Comparison of ENCODE assay signal across 8 mouse cellular contexts in the genomic region with DNA sequence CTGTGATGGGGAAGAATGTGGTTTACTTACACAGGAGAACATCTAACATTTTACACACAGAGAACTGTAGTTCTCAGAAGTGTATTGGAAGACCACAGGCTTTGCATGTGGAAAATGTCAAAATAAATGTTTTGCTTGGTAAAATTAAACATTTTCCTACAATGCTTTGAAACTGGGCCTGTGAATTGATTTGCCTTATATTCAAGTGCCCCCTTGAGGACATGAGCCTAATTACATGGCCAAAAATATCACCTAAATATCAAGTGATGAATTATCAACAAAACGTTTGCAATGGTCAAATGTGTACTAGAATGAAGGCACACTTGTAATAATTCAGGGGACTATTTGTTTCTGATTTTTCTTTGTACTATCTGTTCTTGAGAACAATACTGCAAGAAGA.
DNase-seq lines count a peak whose midpoint lies in the region; ATAC-seq and TF ChIP-seq lines count a peak whose summit lies in the region.
"Had no signal": no experiment of that assay in that cellular context is flagged by ENCODE, and none has a peak within 500 bp of the region (broad histone marks: within the 10 kb centered on the region; RNA-seq: fewer than 3 reads in every experiment).

No protein-coding gene starts in this region.

- no peaks in the 10 kb centered on the region for H3K4me1 ChIP-seq in MEL (ENCODE audit: control insufficient read depth in 1 of 2, insufficient read depth in 2 of 2, low read length in 2 of 2)
- no peaks in the 10 kb centered on the region for H3K4me1 ChIP-seq in forebrain, postnatal 0 days (ENCODE audit: insufficient read depth)

- 21% methylated on average over 1 of the region's 1 CpGs for WGBS in forebrain, postnatal 0 days

- H3K4me2 ChIP-seq in forebrain, postnatal 0 days (ENCODE audit: low read depth), result no peak overlapping the region

- no peak for TF ChIP-seq EP300 in MEL (IDR thresholded peaks at IDR 0.05; ENCODE audit: low read depth in 1 of 2, low read length in 2 of 2)

- ATAC-seq in forebrain, postnatal 0 days, result peak; percentile 45; the same call in 1 of the 2 replicates

- peak in 2 of 3 experiments; percentile 33 to 50; a peak in 3 of 6 replicates for TF ChIP-seq CTCF in MEL (IDR thresholded peaks at IDR 0.05 in 2 of 3, conservative IDR thresholded peaks at IDR 0.05 in 1 of 3; ENCODE audit: control insufficient read depth in 1 of 3, insufficient read depth in 1 of 3, low read depth in 2 of 3, low read length in 3 of 3, poor library complexity in 1 of 3, severe bottlenecking in 1 of 3)
- peak; percentile 81 for TF ChIP-seq CTCF in forebrain, postnatal 0 days (IDR thresholded peaks at IDR 0.05; ENCODE audit: low read depth)

- TF ChIP-seq POLR2A in MEL (IDR thresholded peaks at IDR 0.05; ENCODE audit: control insufficient read depth in 1 of 2, insufficient read depth in 1 of 2, low read depth in 1 of 2, low read length in 2 of 2, poor library complexity in 1 of 2), result no peak

- H3K9ac ChIP-seq in MEL (ENCODE audit: control insufficient read depth, low read depth, low read length, poor library complexity, severe bottlenecking), result no peak overlapping the region
- no peak overlapping the region for H3K9ac ChIP-seq in forebrain, postnatal 0 days

- no peak overlapping the region for H3K4me3 ChIP-seq in MEL (ENCODE audit: control insufficient read depth in 1 of 2, insufficient read depth in 1 of 2, low read depth in 2 of 2, low read length in 2 of 2)
- no peak overlapping the region for H3K4me3 ChIP-seq in forebrain, postnatal 0 days (ENCODE audit: low read depth, low read length)

- peak; percentile 60 for TF ChIP-seq RAD21 in MEL (IDR thresholded peaks at IDR 0.05; ENCODE audit: low read depth, low read length)

- peak; percentile 11 for DNase-seq in kidney, adult 9 months
- no peak for DNase-seq in kidney, postnatal 14 days
- DNase-seq in 416B (ENCODE audit: low read depth), result peak; percentile 33
- peak; percentile 13 for DNase-seq in MEL (ENCODE audit: low read depth, low spot score)
- peak; percentile 71 for DNase-seq in forebrain, postnatal 0 days
- no peak for DNase-seq in gastrocnemius, postnatal 10 days
- no peak for DNase-seq in ovary, adult 18-20 months (ENCODE audit: low spot score)
- DNase-seq: kidney, postnatal 36 days had no signal

- no peak overlapping the region for H3K27ac ChIP-seq in MEL (ENCODE audit: control insufficient read depth, low read depth, low read length)
- H3K27ac ChIP-seq in forebrain, postnatal 0 days (ENCODE audit: low read depth, low read length), result no peak overlapping the region

- no peaks in the 10 kb centered on the region for H3K36me3 ChIP-seq in MEL (ENCODE audit: control insufficient read depth in 1 of 2, insufficient read depth in 2 of 2, low read length in 2 of 2)
- no peaks in the 10 kb centered on the region for H3K36me3 ChIP-seq in forebrain, postnatal 0 days (ENCODE audit: insufficient read depth)

- H3K9me3 ChIP-seq in MEL (replicated peaks; ENCODE audit: insufficient read depth, low read length), result no peaks in the 10 kb centered on the region
- H3K9me3 ChIP-seq in forebrain, postnatal 0 days (ENCODE audit: low read length), result no peaks in the 10 kb centered on the region

- no peaks in the 10 kb centered on the region for H3K27me3 ChIP-seq in MEL (ENCODE audit: control insufficient read depth in 1 of 2, insufficient read depth in 2 of 2, low read length in 2 of 2)
- H3K27me3 ChIP-seq in forebrain, postnatal 0 days (ENCODE audit: insufficient read depth, low read length), result no peaks in the 10 kb centered on the region

- no peaks in the 10 kb centered on the region for H3K79me2 ChIP-seq in MEL (ENCODE audit: control insufficient read depth, insufficient read depth, low read length, poor library complexity)

TF ChIP-seq in MEL, 35 proteins besides CTCF, POLR2A, EP300 and RAD21:
- no peak for TF ChIP-seq MYC (IDR thresholded peaks at IDR 0.05; ENCODE audit: low read depth, low read length)
- TF ChIP-seq MAFK (IDR thresholded peaks at IDR 0.05; ENCODE audit: borderline replicate concordance, low read depth, low read length), result no peak
- no peak for TF ChIP-seq MYB (IDR thresholded peaks at IDR 0.05; ENCODE audit: low read depth, low read length)
- no peak for TF ChIP-seq CHD2 (IDR thresholded peaks at IDR 0.05; ENCODE audit: low read length)
- no peak for TF ChIP-seq ETS1 (IDR thresholded peaks at IDR 0.05; ENCODE audit: low read depth, low read length)
- TF ChIP-seq SMC3 (IDR thresholded peaks at IDR 0.05; ENCODE audit: low read depth, low read length), result peak; percentile 43
- TF ChIP-seq ZC3H11A (IDR thresholded peaks at IDR 0.05; ENCODE audit: low read depth, low read length), result peak; percentile 30; the same call in 1 of the 2 replicates
TF ChIP-seq in MEL: peak in this region for 2.

Comparison
In these comparisons a context has a peak if more than half of its experiments do, and no peak if none do; other contexts are left out.
1. DNase-seq: peak in kidney, adult 9 months (single experiment), 416B (single experiment), MEL (single experiment) and forebrain, postnatal 0 days (single experiment); none in kidney, postnatal 14 days (single experiment), gastrocnemius, postnatal 10 days (single experiment) and ovary, adult 18-20 months (single experiment).